Mouse (Mus musculus) urinary bladder, postnatal 25 days (tissue): Measurements from ENCODE around the gene Rbm28.

Experiments
- DNase-seq: peaks from one replicate; pipeline ENCODE4 v3.0.0; 2022; ENCODE audit warnings: low spot score

The Rbm28 gene

GRCm38 (mm10) chr6:29164314-29165244 lies at the start of gene Rbm28:
Gene Rbm28, minus strand, starts transcription at chr6:29165006.
- DNase-seq = peak; percentile 74

GRCm38 (mm10) chr6:29214245-29214644 lies 49.4 kb upstream of the Rbm28 start:
- no peak for DNase-seq

DNA sequence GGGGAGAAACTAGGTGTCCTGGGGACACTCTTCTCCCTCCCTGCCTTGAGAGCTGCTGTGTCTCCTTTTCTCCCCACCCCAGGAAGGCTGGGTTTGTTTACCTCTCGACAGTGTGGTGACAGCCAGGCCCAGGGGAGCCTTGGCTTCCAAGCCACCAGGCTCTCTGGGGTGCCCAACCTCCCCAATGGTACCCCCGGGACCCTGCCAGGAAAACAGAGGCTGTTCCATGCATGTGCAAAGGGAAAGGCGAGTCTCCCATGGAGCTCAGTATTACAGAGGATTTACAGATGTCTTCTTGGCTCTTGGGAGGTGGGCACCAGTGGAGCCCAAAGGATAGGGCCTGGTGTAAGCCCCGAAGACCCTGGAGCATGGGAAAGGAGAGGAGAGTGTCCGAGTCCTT lies 48.6 kb upstream of the Rbm28 start:
- DNase-seq = no peak

- DNase-seq = peak; percentile 72
These were observed 47.1 kb upstream of the Rbm28 start for GRCm38 (mm10) chr6:29211806-29212492.

DNA sequence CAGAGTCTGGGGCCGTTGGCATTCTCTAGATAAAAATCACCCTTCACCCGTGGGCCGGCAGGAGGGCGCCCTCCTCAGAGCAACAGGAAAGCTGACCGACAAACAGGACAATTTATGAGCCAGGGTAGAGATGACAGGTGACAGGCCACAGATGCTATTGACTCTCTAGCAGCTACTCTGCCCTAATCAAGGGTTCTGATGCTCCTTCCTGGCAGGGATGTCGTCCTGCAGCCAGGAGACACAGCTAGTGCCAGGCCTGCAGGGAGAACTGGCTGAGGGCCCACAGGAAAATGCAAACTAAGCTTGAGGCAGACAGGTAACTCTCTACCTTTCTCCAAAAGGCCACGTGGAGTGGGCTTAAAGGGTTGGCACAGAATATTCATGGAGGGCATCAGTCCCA lies 46.3 kb upstream of the Rbm28 start:
- no peak for DNase-seq

DNA sequence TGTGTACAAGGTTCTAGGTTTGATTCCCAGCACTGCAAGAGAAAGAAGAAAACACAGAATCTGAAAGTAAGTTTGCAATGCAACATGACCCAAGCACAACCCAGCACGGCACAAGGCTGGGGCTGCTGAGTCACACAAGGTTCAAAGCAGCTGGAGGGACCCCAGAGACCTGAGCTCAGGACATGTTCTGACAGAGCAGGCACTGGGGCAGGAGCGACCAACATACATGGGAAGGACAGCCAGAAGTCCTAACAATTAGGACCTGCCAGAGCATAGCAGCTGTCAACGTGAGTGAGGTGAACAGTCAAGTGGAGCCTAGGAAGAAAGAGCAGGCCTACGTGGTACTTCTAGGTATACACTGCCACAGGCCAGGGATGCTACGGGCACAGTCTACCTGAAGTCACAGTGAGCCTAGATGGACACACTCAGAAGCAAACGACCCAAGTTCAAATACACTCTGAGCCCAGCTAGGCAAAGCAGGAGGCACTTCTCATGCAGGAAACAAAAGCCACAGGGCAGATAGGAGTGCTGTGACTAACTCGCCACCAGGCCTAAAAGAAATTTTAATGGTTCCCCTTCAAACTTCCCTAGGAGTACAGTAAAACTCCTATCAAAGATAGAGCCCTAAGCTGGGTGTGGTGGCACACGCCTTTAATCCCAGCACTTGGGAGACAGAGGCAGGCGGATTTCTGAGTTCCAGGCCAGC lies 45.6 kb upstream of the Rbm28 start:
- no peak for DNase-seq

DNA sequence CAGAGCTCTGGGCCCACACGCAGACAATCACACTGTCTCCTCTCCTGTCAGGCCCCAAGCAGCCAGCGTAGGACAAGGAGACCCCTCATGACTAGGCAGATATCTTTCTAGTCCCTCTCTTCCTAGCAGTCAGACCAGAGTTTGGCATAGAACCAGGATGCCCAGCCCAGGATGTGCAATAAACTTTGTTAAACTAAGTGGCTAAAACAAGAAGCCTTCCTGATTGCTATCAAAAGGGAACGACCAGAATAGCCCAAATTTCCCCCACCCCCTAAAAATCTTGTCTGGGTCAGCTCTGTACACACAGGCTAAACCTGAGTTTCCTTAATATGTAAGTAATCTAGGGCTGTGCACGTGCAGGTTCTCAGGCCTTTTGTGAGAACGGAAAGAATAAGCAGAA lies 43.4 kb upstream of the Rbm28 start:
- peak; percentile 2 for DNase-seq

GRCm38 (mm10) chr6:29207017-29207416 lies 42.2 kb upstream of the Rbm28 start:
- peak; percentile 0 for DNase-seq

- DNase-seq = peak; percentile 2
These were observed 41.2 kb upstream of the Rbm28 start for GRCm38 (mm10) chr6:29206006-29206405.

- DNase-seq = no peak
These were observed 40.3 kb upstream of the Rbm28 start for GRCm38 (mm10) chr6:29204932-29205614.

GRCm38 (mm10) chr6:29203861-29204585 lies 39.2 kb upstream of the Rbm28 start:
- DNase-seq = no peak

DNA sequence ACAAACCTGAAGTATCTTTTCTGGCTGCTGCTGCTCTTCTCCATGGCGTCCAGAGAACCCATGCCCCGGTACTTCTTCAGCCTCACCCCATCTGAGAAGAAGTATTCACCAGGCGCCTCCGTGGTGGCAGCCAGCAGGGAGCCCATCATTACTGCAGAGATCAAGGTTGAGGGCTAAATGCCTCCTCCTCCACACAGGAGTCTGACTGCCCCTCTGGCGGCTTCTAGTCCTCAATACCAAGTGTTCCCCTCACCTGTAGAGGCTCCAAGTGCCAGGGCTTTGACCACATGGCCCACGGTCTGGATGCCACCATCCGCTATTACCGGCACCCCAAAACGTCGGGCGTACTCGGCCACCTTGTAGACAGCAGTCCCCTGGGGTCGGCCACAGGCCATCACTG lies 38.3 kb upstream of the Rbm28 start:
- DNase-seq = no peak

- peak; percentile 2 for DNase-seq
These were observed 37.2 kb upstream of the Rbm28 start for GRCm38 (mm10) chr6:29201988-29202387.

GRCm38 (mm10) chr6:29201341-29201740 lies 36.5 kb upstream of the Rbm28 start:
- peak; percentile 2 for DNase-seq

DNA sequence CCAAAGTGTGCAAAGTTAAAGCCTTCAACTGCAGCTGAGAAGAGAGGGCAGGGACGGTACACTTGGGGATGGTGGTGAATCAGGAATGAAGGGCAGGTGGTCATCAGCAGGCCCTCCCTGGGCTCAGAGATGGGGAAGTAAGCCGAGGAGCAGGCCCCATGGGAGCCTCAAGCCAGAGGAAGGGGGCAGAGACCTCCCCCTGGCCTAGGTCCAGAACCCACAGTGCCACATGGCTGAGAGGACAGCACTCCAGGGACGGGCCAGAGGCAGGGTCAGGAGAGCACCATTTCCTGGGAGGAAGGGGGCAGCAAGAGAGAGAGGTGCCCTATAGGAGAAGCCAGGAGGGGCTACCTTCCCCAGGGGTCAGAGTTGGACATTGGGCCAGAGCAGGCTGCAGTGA lies 35.7 kb upstream of the Rbm28 start:
- DNase-seq = peak; percentile 1

DNA sequence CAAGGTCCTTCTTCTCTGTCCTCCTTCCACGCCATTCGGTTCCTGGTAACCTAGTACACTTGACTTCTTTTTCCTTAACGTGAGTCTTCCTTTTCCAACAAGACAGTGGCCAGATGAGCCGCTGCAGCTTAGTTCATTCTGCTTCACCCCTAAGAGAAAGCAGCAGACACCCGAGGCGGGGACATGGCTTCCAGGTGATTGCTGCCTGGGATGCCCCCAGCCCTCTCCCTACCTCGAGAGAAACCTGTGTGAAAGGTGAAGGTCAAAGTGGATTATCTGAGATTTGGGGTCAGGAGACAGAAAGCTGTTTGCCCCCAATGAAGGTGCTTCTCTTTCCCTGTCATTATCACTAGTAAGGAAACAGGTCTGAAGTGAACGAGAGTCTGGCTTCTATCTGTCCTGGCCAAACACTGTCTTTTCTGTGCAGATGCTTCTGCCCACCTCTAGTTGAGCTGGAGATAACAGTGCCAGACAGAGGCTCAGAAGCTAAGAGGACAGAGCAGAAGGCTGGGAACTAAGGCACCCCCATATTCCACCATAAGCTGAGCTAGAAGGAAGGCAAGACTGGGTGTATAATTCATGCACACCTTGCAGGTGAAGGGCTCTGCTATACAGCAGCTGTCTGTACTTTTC lies 34.5 kb upstream of the Rbm28 start:
- no peak for DNase-seq

GRCm38 (mm10) chr6:29198309-29199222 lies 33.8 kb upstream of the Rbm28 start:
- DNase-seq = peak; percentile 88

GRCm38 (mm10) chr6:29195846-29196698 lies 31.3 kb upstream of the Rbm28 start:
- no peak for DNase-seq

DNA sequence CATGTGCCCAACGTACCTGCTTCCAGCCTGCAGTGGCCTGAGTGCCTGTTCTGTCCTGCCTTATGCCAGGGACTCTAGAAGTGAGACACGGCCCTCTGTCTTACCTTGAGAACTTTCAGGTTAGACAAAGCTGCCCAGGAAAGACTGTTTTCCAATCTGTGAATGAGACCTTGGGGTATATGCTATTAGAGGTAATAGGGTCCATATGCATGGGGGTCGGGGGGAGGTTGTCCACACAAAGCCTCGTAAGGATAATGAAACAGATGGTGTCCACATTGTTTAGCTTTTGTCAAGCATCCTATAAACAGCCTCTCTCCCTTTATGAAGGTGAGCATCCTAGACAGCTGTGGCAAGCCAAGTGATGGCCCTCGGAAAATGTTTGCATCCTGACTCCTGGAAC lies 30.3 kb upstream of the Rbm28 start:
- no peak for DNase-seq
